Comparison of ENCODE assay signal across 12 mouse cellular contexts in genomic region chr2:165994341-165994740, GRCm38 (mm10). TPM values are rescaled to one million over a fixed set of nuclear protein-coding genes. Genes with fewer than 3 reads are reported as not detected.
A peak's percentile ranks its signal among the peaks of the same experiment; 100 is the strongest.
DNase-seq lines count a peak whose midpoint lies in the region; ATAC-seq and TF ChIP-seq lines count a peak whose summit lies in the region.
"Had no signal": no experiment of that assay in that cellular context is flagged by ENCODE, and none has a peak within 500 bp of the region (broad histone marks: within the 10 kb centered on the region; RNA-seq: fewer than 3 reads in every experiment).

No protein-coding gene starts in this region.

- H3K27ac ChIP-seq in heart, embryonic 10.5 days = no peak overlapping the region
- no peak overlapping the region for H3K27ac ChIP-seq in lung, postnatal 0 days (ENCODE audit: low read length)
- H3K27ac ChIP-seq in intestine, embryonic 15.5 days = no peak overlapping the region
- no peak overlapping the region for H3K27ac ChIP-seq in stomach, embryonic 16.5 days (ENCODE audit: low read length)
- H3K27ac ChIP-seq: lung, embryonic 15.5 days had no signal

- no peak overlapping the region for H3K4me2 ChIP-seq in lung, postnatal 0 days (replicated peaks; ENCODE audit: low read depth, low read length)
- H3K4me2 ChIP-seq in intestine, embryonic 15.5 days (replicated peaks) = peak overlapping the region; percentile 95; the same call in 1 of the 2 replicates
- peak overlapping the region; percentile 96 for H3K4me2 ChIP-seq in stomach, embryonic 16.5 days (ENCODE audit: low read depth, low read length)

- H3K9ac ChIP-seq in lung, postnatal 0 days (replicated peaks; ENCODE audit: low read depth) = no peak overlapping the region
- no peak overlapping the region for H3K9ac ChIP-seq in intestine, embryonic 15.5 days
- H3K9ac ChIP-seq in stomach, embryonic 16.5 days (ENCODE audit: low read length) = no peak overlapping the region

- intact Hi-C loops in heart, postnatal 10 days (cut with DNase I) = loop anchor here (5.0 kb wide), 1 partner anchor 57 kb away; no protein-coding TSS in a partner anchor

- no peak for TF ChIP-seq EP300 in lung, postnatal 0 days (IDR thresholded peaks at IDR 0.05)

- ATAC-seq in lung, postnatal 0 days = no peak
- ATAC-seq in intestine, embryonic 15.5 days = no peak
- no peak for ATAC-seq in stomach, embryonic 16.5 days (ENCODE audit: insufficient read depth, low FRiP score)

- no peaks in the 10 kb centered on the region for H3K27me3 ChIP-seq in heart, embryonic 10.5 days (ENCODE audit: insufficient read depth, poor library complexity, severe bottlenecking)
- no peaks in the 10 kb centered on the region for H3K27me3 ChIP-seq in lung, postnatal 0 days (replicated peaks; ENCODE audit: insufficient read depth, low read length)
- no peaks in the 10 kb centered on the region for H3K27me3 ChIP-seq in intestine, embryonic 15.5 days (replicated peaks)
- H3K27me3 ChIP-seq in stomach, embryonic 16.5 days (ENCODE audit: control insufficient read depth, insufficient read depth, low read length) = no peaks in the 10 kb centered on the region
- H3K27me3 ChIP-seq: lung, embryonic 15.5 days had no signal

- TF ChIP-seq CTCF in lung, postnatal 0 days (IDR thresholded peaks at IDR 0.05) = peak; percentile 30; the same call in 1 of the 2 replicates

- peaks cover 25% of the 10 kb centered on the region for H3K4me1 ChIP-seq in heart, embryonic 10.5 days
- no peaks in the 10 kb centered on the region for H3K4me1 ChIP-seq in lung, postnatal 0 days (ENCODE audit: insufficient read depth, low read depth, low read length)
- peaks cover 12% of the 10 kb centered on the region; the same call in 1 of the 2 replicates for H3K4me1 ChIP-seq in intestine, embryonic 15.5 days (replicated peaks)
- H3K4me1 ChIP-seq in stomach, embryonic 16.5 days (ENCODE audit: control insufficient read depth, insufficient read depth, low read length) = peaks cover 32% of the 10 kb centered on the region

- WGBS in heart, embryonic 10.5 days = 96% methylated on average over 4 of the region's 4 CpGs
- WGBS in lung, postnatal 0 days = 89% methylated on average over 4 of the region's 4 CpGs
- WGBS in intestine, embryonic 15.5 days = 89% methylated on average over 4 of the region's 4 CpGs
- 88% methylated on average over 4 of the region's 4 CpGs for WGBS in stomach, embryonic 16.5 days

- 0 out of 2 replicates have a peak overlapping the region, but pooled peaks have one; percentile 95 for H3K4me3 ChIP-seq in heart, embryonic 10.5 days
- no peak overlapping the region for H3K4me3 ChIP-seq in lung, postnatal 0 days (ENCODE audit: low read depth, low read length)
- no peak overlapping the region for H3K4me3 ChIP-seq in intestine, embryonic 15.5 days (replicated peaks)
- H3K4me3 ChIP-seq in stomach, embryonic 16.5 days (replicated peaks; ENCODE audit: low read length) = no peak overlapping the region

- no peaks in the 10 kb centered on the region for H3K9me3 ChIP-seq in heart, embryonic 10.5 days
- H3K9me3 ChIP-seq in lung, postnatal 0 days (ENCODE audit: low read length) = no peaks in the 10 kb centered on the region
- no peaks in the 10 kb centered on the region for H3K9me3 ChIP-seq in intestine, embryonic 15.5 days
- H3K9me3 ChIP-seq in stomach, embryonic 16.5 days (replicated peaks; ENCODE audit: control insufficient read depth, low read length) = no peaks in the 10 kb centered on the region
- H3K9me3 ChIP-seq: lung, embryonic 15.5 days had no signal

- no peak for DNase-seq in heart, embryonic 10.5 days (ENCODE audit: low spot score)
- no peak for DNase-seq in heart, postnatal 10 days
- no peak for DNase-seq in lung, postnatal 0 days (ENCODE audit: low spot score)
- no peak for DNase-seq in lung, postnatal 25 days (ENCODE audit: low spot score)
- no peak for DNase-seq in cerebellum, adult 8-10 months
- no peak for DNase-seq in natural killer cell, adult 2 months (ENCODE audit: low spot score in 2 of 2)
- DNase-seq: adrenal gland, postnatal 14 days; gastrocnemius, postnatal 14 days; kidney, postnatal 14 days had no signal

- H3K36me3 ChIP-seq in heart, embryonic 10.5 days = peaks cover 5% of the 10 kb centered on the region
- no peaks in the 10 kb centered on the region for H3K36me3 ChIP-seq in lung, postnatal 0 days (ENCODE audit: insufficient read depth, low read length)
- H3K36me3 ChIP-seq in intestine, embryonic 15.5 days = no peaks in the 10 kb centered on the region
- H3K36me3 ChIP-seq in stomach, embryonic 16.5 days (ENCODE audit: control insufficient read depth, insufficient read depth, low read length) = no peaks in the 10 kb centered on the region
- H3K36me3 ChIP-seq: lung, embryonic 15.5 days had no signal

RNA-seq across cellular contexts. Expression of gene Ncoa3, which starts 1.9 kb away (rescaled TPM):
- polyA plus RNA-seq in heart, embryonic 10.5 days (2016; fragmentation: Nextera tagmentation; extraction: Ambion mirVana) = 14.8 and 15.8 TPM in 2 replicates
- 10 to 100 TPM; 27.6 to 28.4 TPM for total RNA-seq in heart, postnatal 10 days (2021)
- 8.5 and 10.4 TPM in 2 replicates for polyA plus RNA-seq in lung, postnatal 0 days (2015; fragmentation: Nextera tagmentation; extraction: Ambion mirVana)
- 10.8 TPM in 2 replicates for polyA plus RNA-seq in intestine, embryonic 15.5 days (2015; fragmentation: Nextera tagmentation; extraction: Ambion mirVana)
- 15.7 and 15.9 TPM in 2 replicates for polyA plus RNA-seq in stomach, embryonic 16.5 days (2015; fragmentation: Nextera tagmentation; extraction: Ambion mirVana)
